Mouse (Mus musculus) thymus, postnatal 0 days (tissue): ENCODE results near the gene Gm26920. TPM values are rescaled to one million over a fixed set of nuclear protein-coding genes. Genes with fewer than 3 reads are reported as not detected.

ENCODE experiments used
- DNase-seq: peaks from one replicate; pipeline ENCODE4 v3.0.0-alpha.2; 2015; ENCODE audit warnings: low spot score
- polyA plus RNA-seq: library from polyadenylated mRNA; unstranded; fragments of >200 nt; fragmentation: Nextera tagmentation; extraction: Ambion mirVana; gene quantifications from 2 replicates; pipeline ENCODE4 v1.2.1, GENCODE M21; 2015

Gm26920 gene
- polyA plus RNA-seq, 1 experiment from 2014 or later: 1.3 TPM

DNA sequence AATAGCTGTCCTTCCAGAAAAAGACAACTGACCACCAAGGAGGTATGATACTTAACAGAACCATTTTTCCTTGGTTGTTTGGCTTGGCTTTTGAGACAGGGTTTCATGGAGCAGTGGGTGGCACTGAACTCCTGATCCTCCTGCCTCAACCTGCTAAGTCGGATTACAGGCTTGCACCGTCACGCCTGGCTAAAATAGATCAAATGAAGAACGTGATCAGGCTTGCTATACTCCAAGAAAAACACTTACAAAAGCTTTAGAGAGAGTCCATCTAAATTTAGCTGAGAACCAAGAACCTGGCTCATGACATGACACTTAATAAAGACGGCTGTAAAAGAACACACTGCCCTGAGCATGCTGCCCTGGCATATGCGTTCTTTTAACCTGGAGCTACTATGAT is 29.9 kb downstream of the Gm26920 start:
- no peak for DNase-seq

DNA sequence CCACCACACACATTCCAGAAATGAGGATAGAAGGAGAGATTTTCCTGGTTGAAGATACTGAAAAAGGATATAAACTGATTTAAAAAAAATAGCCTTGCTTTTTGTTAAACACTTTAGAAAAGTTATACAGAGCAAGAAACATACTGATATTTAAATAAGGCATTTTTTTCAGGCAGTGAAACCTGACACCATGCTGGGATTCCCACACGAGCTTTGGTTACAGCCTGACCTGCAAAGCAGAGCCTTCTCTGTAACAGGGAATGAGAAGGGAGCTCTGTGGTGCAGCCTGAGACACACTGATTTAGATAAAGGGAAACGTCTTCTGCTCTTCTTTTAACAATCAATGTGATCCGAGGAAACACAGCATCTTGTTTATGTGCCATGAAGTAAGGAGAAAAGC is 36.6 kb downstream of the Gm26920 start:
- no peak for DNase-seq

DNA sequence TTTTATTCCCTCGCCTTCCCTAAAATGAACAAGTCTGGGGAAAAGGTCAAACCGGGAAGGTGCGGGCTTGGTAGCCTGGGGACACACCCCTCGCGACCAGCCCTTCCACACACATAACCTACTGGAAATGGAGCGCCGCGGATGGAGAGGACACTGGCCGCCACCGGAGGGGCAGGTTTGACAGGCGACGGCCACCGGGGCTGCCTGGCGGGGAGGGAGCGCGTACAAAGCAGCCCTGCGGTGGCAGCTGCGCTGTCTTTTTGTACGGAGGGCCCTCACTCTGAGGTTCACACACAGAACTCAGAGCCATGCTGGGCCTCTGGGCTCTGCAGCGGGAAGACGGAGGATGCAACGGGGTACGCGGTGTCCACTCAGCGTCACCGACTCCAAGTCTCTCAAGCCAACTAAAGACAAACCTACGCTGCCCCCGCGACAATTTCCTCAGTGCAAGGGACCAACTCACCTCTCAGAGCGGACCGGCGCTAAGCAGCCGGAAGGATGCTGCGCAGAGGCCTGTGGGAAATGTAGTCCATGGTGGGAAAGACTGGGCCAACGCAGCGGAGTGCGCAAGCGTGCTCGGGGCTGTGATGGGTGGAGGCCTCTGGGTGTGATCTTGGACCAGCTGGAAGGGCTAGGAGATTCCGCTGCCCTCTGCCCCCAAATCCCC is 39.2 kb downstream of the Gm26920 start, which contains the start of gene Zfp14:
Gene Zfp14 (minus strand): TSS at position 499 of the 667 bp plus-strand sequence.
- peak; percentile 91 for DNase-seq

DNA sequence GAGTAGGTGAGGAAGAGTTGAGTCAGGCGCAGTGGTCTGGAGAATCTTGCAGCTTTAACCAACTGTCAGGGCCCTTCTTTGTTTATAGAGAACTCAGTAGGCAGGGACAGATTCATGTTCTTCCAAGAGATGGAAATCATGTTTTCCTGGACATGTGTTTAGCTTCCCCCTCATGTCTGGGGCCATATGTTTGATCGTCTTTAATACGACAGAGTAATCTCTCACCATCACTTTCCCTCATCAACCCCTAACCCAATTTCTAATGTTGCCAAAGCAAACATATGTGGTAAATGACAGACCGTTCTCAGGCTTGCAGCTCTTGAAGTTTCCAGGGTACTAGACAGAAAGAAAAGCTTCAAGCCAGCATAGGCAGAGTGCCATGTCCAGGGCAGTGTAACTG is 42.1 kb downstream of the Gm26920 start:
- no peak for DNase-seq

DNA sequence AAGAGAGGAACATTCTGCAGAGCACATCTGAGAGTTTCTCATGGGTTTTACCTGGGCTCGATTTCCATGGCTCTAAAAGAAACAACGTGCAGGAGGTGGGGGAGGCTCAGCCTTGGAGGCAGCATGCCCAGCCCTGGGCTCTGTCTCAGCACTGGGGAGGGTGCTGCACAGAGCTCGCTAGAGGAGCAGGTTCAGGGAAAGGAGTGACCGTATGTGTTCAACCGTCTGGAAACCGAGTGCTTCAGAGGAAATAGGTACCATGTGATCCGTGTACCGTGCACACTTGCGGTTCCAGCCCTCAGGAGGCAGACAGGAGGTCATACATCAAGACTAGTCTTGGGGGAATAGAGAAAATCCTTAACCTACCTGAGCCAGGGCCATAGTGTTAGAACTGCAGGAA is 45.9 kb downstream of the Gm26920 start:
- DNase-seq: no peak

DNA sequence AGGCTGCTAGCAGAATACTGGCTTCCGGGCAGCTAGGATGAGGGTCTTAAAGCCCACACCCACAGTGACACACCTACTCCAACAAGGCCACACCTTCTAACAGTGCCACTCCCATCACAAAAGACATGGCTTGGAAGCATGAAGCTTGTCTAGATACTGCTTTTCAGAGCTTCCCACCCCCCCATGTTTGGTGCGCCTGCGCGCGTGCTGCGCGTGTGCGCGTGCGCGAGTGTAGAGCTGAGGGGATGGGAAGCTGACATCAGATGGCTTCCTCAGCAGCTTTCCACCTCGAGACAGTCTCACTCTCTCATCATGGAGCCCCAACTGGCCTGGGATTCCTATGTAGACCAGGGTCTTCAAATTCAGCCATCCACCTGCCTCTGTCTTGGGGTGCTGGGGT is 55.9 kb downstream of the Gm26920 start:
- no peak for DNase-seq

DNA sequence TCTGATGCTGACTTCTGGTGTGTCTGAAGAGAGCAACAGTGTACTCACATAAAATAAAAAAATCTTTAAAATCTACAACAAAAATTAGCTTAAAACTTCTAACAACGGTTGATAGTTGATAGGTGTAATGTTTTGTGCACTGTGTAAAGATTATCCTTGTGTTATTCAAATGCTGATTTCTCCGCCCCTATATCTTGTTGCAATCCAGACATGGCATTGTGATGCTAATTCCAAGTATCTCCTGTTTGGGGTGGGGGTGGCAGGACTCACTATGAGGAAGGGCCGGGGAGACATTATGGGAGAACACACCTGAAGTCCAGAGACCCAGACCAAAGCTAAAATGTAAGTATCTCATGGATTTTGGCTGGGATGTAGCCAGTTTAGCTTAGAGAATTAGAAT is 58.8 kb downstream of the Gm26920 start:
- DNase-seq: no peak

DNA sequence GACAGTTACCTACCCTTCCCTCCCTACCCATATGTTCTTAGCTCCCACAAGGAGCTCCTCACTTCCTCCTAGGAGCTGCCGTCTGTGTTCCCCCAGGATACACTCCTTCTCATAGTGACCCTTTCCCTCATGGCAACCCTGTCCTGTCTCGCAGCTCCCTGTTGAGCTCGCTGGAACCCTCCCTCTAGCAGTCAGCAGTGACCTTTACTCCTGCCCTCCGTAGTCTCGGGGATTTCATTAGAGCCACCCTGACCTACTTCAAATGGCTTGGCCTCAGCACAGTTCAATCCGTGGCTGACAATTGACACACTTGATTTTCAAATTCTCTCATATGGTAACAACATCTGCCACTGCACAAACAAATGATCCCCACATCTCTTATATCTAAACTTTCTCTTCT is 59.5 kb downstream of the Gm26920 start:
- DNase-seq: no peak

DNA sequence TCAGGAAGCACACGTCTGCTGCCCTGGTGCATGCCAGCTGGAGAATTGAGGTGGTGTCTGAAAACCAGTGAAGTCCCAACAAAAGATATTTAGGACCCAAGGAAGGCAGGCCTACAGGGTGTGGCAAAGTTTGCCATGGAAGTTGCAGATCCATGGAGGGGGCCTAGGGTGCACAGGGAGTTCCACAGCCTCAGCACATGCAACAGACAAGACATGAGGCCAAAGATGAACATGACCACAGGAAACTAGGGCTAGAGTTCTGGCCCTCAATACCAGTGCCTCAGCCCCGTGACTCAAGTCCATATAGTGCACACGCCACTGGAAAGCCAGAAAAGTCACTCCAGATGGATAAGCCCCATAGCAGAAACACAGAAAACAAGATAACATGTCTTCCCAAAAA is 61.6 kb downstream of the Gm26920 start:
- DNase-seq: no peak

DNA sequence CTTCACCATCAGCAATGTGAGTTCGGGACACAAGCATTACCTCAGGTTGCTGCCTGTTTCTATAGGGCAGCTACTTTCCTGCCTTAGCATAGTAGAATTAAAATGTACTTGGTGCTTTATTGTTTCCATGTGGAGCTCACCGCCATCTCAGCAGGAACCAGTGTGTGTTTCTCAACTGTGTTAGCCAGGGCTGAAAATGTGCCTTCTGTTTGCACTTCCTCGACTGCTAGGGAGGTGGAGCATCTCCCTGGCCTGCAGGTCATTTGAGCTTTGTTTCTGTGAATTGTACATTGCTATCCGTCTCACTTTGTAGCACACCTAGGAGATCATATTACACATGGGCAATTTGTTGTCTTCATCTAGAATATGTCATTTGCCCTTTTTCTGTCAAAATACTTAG is 62.9 kb downstream of the Gm26920 start:
- no peak for DNase-seq

DNA sequence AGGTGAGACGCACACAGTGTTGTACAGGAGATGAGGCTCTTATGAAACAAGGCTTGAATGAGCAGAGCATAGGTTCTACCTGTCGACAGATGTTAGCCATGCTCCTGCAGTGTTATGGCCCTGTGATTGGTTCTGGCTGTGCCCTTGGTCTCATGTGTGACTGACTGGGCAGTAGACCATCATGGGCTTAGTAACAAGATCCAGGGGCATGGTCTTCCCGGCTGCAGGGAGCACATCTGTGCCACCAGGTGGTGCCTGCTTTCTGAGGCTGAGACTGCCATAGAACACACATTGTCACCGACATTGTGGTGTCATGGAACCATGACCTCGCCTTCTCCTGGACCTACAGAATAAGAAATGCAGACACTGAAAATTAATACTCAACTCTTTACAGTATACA is 64.9 kb downstream of the Gm26920 start:
- DNase-seq: no peak

DNA sequence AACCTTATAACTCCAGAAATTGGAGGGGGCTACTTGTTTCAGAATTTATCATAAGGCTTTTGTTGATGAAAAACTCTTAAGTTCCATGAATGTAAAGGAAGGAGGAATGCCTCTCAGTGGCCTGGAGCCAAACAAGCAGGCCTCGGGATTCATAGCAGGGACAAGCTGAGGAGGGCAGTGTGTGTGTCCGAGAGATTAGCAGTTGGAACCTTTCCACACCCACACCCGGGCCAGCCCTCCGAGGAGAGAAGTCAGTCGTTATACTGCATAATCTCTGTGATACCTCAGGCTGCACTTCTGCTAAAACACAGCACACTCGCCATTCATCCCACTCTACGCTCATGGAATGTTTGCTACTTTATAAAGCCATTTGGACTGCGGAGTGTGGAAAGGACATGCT is 66.4 kb downstream of the Gm26920 start:
- no peak for DNase-seq

DNA sequence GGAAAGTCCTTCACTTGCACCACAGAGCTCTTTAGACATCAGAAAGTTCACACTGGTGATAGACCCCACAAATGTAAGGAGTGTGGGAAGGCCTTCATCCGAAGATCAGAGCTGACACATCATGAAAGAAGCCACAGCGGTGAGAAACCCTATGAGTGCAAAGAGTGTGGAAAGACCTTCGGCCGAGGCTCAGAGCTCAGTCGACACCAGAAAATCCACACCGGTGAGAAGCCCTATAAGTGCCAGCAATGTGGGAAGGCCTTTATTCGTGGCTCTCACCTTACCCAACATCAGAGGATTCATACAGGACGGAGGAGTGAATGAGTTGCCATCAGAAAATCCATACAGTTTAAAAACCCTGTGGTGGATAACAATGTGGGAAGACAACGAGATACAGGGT is 66.9 kb downstream of the Gm26920 start:
- no peak for DNase-seq

DNA sequence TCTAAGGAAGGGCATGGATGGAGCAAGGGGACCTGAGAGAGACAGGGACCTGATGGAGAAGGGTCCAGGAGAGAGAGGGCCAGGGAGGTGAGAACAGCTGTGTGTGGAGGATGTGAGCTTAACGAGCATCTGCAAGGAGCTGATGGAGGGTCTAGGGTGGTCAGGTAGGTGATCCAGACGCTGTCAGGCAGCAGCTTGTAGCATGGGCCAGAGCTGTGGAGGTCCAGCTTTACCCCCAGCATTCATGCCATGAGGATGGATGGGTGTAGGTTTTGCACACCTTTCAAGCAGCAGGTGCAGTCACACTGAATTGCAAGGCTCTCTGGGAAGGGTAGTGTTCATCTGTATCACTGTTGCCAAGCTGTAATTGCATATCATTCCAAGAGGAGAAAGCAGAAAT is 70.7 kb downstream of the Gm26920 start:
- DNase-seq: no peak

DNA sequence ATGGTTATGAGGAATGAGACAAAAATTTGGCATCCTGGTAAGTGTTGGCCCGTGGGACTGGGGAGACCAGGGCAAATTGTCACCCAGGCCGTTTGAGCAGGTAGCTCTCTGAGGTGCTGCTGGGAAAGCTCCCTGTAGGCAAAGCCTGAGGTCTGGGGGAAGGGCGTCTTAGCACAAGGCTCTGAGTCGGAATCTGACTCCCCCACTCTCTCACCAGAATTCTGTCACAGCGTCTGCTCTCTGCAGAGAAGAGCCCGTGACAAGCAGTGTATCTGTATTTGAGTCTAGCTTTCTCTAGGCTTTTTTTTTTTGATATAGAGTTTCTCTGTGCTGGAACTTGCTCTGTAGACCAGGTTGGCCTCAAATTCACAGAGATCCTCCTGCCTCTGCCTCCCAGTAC is 73.0 kb downstream of the Gm26920 start:
- DNase-seq: no peak

DNA sequence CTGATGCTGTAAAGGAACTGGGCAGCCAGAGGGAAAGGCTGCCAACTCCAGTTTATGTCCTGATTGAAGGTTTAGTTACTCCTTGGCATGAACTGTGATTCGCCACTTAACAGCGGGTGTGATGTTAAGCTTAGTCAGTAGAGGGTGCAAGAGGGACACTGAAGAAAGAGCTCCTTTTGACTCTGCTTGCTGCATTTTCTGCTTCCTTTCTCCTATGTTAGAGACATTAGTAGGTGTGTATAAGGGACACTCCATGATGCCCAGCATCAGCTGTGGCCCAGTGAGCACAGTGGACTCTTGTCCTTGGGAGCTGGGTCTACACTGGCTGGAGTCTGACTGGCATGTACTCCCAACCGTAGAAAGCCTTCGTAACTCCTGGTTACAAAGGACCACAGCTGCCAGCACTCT is 77.2 kb downstream of the Gm26920 start:
- DNase-seq: peak; percentile 56

DNA sequence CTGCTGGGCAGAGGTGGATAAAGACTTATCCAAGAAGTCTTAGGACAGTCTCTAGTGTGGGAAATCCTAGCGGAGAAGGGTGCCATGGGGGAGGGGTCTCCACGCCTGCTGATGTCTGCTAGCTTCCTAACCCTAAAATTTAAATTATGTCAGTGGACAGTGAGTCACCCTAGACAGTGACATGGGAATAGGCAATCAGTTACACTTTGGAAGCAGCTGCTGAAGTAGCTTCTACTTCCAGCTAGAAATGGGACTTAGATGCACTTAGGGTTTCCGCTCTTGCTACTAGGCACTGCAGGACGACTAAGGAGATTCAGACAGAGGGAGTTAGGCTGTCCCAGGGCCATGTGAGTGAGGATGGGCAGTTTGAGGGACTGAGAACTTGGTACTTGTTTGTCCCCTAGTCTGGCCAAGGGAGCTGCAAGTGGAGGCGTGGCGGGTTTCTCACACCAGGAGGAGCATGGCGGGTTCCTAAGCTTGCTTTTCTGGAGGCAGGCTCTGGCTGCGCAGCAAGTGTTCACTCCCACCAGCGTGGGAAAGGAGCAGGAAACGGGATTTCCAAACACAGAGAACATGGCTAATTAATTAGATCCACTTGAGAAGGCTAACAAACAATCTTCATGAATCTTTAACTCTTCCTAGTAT is 79.5 kb downstream of the Gm26920 start:
- DNase-seq: no peak

DNA sequence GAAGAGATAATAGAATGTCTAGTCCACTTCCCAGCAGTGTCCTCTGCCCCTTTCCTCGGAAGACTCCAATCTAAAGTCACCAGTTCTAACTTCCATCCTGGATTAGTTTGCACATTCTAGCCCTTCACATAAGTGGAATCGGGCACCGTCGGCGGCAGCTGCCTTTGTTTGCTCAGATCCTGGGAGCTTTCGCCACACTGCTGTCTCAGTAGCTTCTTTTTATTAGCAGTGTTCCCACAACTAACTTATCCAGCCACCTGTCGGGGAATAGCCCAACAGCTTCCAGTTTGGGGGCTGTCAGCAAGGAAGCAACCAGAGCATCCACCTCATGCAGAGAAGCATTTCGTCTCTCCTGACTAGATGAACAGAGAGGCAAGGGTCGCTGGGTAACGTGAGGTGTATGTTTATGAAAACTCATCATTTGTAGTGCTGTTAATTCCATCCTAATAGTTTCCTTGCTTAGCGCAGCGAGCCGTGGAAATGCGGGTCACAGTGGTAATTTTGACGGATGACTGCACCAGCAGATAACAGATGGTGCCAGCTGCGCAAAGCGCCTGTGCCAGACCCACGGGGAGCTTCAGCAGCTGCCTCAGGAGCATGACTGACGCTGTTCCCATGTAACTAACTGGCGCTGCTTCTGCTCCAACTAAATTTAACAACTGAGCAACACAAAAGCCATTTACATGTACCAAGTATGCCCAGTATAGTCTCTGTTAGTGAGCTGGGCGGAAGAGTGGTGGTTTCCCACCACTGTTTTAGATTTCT is 80.7 kb downstream of the Gm26920 start:
- DNase-seq: no peak

DNA sequence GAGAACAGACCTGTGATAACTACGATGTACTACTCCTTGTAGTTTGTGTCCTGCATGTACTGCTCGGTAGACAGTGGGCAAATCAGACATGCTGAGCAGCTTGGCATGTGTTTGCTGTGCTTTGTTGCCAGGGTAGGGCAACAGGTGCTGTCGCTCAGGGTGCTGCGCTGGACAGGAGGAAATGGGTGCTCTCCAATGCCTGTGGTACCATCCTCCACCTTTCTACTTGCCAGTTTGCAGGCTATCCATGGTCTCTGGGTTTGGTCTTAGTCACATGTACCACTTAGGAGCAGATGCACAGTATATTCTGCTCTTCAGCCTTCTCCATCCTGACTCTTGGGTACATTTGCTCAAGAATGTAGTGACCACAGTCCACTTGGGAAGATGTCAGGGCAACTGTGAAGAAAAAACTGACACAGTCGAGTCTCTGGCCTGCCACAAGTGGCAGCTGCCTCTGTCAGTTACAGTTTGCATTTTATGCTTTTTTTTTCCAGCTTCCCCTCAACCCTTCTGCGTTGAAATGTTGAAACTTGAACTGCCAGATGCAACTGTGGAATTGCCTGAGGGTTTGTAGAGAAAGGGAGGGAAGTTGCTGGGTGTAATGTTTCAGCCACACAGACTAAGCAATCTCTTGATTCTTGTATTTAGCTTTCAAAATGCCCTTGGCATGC is 82.1 kb downstream of the Gm26920 start:
- DNase-seq: no peak

DNA sequence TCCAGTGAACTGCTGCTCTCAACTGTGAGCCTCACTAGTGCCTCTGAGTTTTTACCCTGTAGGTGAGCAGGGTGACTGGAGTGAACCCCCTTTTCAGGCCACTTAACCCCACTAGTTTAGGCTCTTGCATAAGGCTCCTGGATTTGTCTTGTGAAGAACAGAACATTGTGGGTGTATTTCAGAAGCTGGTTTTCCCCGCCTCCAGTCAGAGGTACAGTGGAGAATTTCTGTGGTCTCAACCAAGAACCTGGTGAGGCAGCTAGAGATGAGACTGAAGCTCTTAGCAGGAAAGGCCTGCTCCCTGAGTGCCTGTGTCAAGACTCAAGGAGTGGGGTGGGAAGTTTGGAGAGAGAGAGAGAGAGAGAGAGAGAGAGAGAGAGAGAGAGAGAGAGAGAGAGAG is 82.6 kb downstream of the Gm26920 start:
- no peak for DNase-seq
